Mouse (Mus musculus) midbrain, embryonic 14.5 days (tissue): ENCODE data around the gene Olfr523. TPM values are rescaled to one million over a fixed set of nuclear protein-coding genes. Genes with fewer than 3 reads are reported as not detected.

Experiments
- ATAC-seq: fragments of 200-750 bp; cut with Nextera tagmentation; 2 replicates; pipeline ENCODE4 v1.8.0; 2017; ENCODE audit warnings: moderate number of reproducible peaks, moderate library complexity; ENCODE audit not compliant: low FRiP score, low TSS enrichment
- DNase-seq: peaks from one replicate; pipeline ENCODE4 v3.0.0-alpha.2; 2015
- H3K27ac ChIP-seq: fragments of 300-500 bp; sonication (generic); replicated peaks from 2 replicates; pipeline ENCODE4 v1.5.1; 2014; ENCODE audit warnings: mild to moderate bottlenecking, low read depth, low read length, moderate library complexity
- H3K27me3 ChIP-seq: fragments of 300-500 bp; sonication (generic); 2 replicates; pipeline ENCODE4 v1.6.1; 2014; ENCODE audit warnings: low read length, control low read depth, mixed read lengths; ENCODE audit not compliant: control insufficient read depth, insufficient read depth
- H3K36me3 ChIP-seq: fragments of 300-500 bp; sonication (generic); 2 replicates; pipeline ENCODE4 v1.6.1; 2014; ENCODE audit warnings: low read length, control low read depth; ENCODE audit not compliant: control insufficient read depth, insufficient read depth
- H3K4me1 ChIP-seq: fragments of 300-500 bp; sonication (generic); 2 replicates; pipeline ENCODE4 v1.6.1; 2014; ENCODE audit warnings: mild to moderate bottlenecking, antibody characterized with exemption, low read length, control low read depth; ENCODE audit not compliant: control insufficient read depth, insufficient read depth
- H3K4me2 ChIP-seq: fragments of 300-500 bp; sonication (generic); 2 replicates; pipeline ENCODE4 v1.6.1; 2014; ENCODE audit warnings: mild to moderate bottlenecking, low read length, moderate library complexity
- H3K4me3 ChIP-seq: fragments of 300-500 bp; sonication (generic); replicated peaks from 2 replicates; pipeline ENCODE4 v1.5.1; 2014; ENCODE audit warnings: low read depth, low read length
- H3K9ac ChIP-seq: fragments of 300-500 bp; sonication (generic); replicated peaks from 2 replicates; pipeline ENCODE4 v1.6.1; 2014; ENCODE audit warnings: mild to moderate bottlenecking, low read length, moderate library complexity
- H3K9me3 ChIP-seq: fragments of 300-500 bp; sonication (generic); 2 replicates; pipeline ENCODE4 v1.6.1; 2016; ENCODE audit warnings: low read length, control low read depth, mixed read lengths; ENCODE audit not compliant: control insufficient read depth
- WGBS: fragments of 180-500 bp; shearing (Covaris S2); extraction: QIAGEN DNeasy Blood & Tissue Kit; methylation state at CpG from one replicate; pipeline ENCODE4 v1.1.7; 2014; 5-methylcytosine and 5-hydroxymethylcytosine counted together
- polyA plus RNA-seq: library from polyadenylated mRNA; unstranded; fragments of >200 nt; fragmentation: Nextera tagmentation; extraction: Ambion mirVana; gene quantifications from 2 replicates; pipeline ENCODE4 v1.2.1, GENCODE M21; 2014

The Olfr523 gene
- polyA plus RNA-seq, 1 experiment from 2014 or later = not detected

DNA sequence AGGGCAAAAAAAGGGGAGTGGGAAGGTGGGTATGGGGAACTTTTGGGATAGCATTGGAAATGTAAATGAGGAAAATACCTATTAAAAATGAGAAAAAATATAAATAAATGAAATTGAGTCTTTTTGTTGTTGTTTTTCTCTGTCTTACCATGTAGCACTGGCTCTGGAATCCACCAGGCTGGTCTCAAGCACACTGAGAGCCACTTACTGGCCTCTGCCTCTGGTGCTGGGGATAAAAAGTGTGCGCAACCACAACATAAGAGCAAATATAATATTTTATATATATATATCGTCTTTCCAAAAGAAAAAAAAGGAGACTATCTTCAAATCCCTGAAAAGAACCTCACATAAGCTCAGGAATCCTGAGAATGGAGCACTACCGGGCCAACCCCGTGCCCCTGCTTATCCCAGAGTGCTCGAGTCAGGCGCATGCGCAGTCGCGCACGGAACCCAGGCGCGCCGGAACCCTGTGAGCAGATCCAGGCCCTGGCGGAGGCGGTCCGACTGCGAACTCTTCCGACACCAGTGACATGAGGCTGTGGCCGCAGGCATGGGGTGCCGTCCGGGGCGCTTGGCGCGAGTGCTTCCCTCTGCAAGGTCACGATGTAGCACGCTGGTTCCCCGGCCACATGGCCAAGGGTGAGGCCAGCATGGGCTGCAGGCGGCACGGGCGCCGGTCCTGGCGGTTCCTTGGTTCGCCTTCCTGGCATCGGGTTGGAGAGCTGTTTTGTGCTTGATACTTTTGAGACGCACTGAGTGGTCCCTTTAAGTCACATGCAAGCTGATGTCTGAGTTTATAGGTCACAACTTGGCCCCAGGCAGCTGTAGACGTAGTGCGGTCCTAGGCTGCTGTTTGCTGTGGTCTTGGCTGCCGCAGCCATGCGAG, 35.6 kb upstream of the Olfr523 start, which contains the start of gene Mtg1:
Mtg1 (plus strand) TSS at position 430 of the 886 bp plus-strand sequence.
- DNase-seq (peak; percentile 98), ATAC-seq (peak; percentile 97)
- Histone ChIP-seq H3K9ac (peak within 1 kb of the TSS; percentile 78), H3K27me3 (no peaks in the 10 kb centered on the region), H3K36me3 (no peaks in the 10 kb centered on the region), H3K9me3 (no peaks in the 10 kb centered on the region), H3K4me3 (peak within 1 kb of the TSS; percentile 73), H3K27ac (peak within 1 kb of the TSS; percentile 80), H3K4me2 (peak within 1 kb of the TSS; percentile 92), H3K4me1 (0 out of 2 replicates have a peak, but pooled peaks cover 4% of the 10 kb centered on the region)
- WGBS = 1% methylated on average over 39 of the region's 39 CpGs

DNA sequence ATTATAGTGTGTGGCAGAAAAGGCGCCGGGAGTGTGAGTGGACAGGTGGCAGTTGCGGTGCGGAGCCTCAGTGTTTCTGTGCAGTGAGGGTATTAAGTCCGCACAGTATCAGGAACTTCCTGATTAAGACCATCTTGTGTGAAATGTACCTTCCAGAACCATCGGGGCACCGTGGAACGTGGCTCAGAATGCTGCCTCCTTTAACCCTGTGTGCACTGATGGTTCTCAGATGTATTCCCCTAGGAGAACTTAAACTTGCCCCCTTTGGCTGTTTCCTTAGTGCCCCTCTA, 35.1 kb upstream of the Olfr523 start:
- ATAC-seq = no peak
- WGBS = under 1% methylated on average over 8 of the region's 8 CpGs
- no peaks in the 10 kb centered on the region for H3K27me3 ChIP-seq
- H3K4me3 ChIP-seq = peak overlapping the region; percentile 73
- no peaks in the 10 kb centered on the region for H3K9me3 ChIP-seq
- peak overlapping the region; percentile 78 for H3K9ac ChIP-seq
- H3K27ac ChIP-seq = peak overlapping the region; percentile 80
- 0 out of 2 replicates have a peak, but pooled peaks cover 4% of the 10 kb centered on the region for H3K4me1 ChIP-seq
- no peaks in the 10 kb centered on the region for H3K36me3 ChIP-seq
- peak overlapping the region; percentile 92 for H3K4me2 ChIP-seq
- no peak for DNase-seq

DNA sequence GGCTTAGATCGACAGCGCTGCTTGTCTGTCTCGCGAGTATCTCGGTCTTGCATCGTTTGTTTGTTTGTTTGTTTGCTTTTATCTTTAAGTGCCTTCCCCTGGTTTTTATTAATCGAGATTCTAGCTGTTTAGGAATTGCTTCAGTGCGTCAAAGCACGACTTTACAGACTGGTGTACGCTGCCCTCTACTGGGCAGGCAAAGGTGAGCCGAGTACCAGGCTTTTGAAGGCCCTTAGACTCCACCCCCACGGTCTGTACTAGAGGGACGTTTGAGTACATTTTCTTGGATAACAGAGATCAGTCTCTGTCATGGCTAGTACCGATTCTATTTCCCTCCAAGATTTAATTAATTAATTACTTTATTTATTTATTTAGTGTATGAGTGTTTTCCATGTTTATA, 31.7 kb upstream of the Olfr523 start:
- WGBS = 5% methylated on average over 14 of the region's 14 CpGs
- ATAC-seq = no peak

DNA sequence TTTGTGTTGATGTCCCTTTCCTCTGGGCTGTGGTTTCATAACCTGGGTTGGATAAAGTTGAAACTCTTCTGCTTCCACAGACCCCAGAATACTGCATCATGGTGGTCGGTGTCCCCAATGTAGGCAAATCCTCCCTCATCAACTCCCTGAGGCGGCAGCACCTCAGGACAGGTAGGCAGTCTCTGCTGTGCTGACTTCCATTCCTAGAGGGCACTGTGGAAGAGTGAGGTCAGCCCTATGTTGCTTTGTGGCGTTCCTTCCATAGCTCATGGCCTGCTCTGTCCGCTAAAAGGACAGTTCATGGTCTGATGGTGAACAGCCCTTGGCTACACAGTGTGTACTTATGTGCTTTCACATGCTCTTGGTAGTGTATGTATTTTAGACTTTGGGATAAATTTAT, 28.5 kb upstream of the Olfr523 start:
- Histone ChIP-seq H3K27ac (no peak overlapping the region), H3K36me3 (peaks cover 6% of the 10 kb centered on the region), H3K4me2 (no peak overlapping the region), H3K4me3 (no peak overlapping the region), H3K9me3 (no peaks in the 10 kb centered on the region), H3K9ac (no peak overlapping the region), H3K4me1 (no peaks in the 10 kb centered on the region), H3K27me3 (no peaks in the 10 kb centered on the region)
- WGBS = 88% methylated on average over 4 of the region's 4 CpGs
- ATAC-seq (no peak), DNase-seq (no peak)

More for the DNA sequence above, 31.7 kb upstream of the Olfr523 start:
- peak; percentile 82 for DNase-seq
- 0 out of 2 replicates have a peak, but pooled peaks cover 4% of the 10 kb centered on the region for H3K4me1 ChIP-seq
- no peaks in the 10 kb centered on the region for H3K9me3 ChIP-seq
- H3K4me2 ChIP-seq = no peak overlapping the region
- H3K27ac ChIP-seq = no peak overlapping the region
- H3K9ac ChIP-seq = no peak overlapping the region
- H3K4me3 ChIP-seq = no peak overlapping the region
- H3K27me3 ChIP-seq = no peaks in the 10 kb centered on the region
- H3K36me3 ChIP-seq = no peaks in the 10 kb centered on the region

DNA sequence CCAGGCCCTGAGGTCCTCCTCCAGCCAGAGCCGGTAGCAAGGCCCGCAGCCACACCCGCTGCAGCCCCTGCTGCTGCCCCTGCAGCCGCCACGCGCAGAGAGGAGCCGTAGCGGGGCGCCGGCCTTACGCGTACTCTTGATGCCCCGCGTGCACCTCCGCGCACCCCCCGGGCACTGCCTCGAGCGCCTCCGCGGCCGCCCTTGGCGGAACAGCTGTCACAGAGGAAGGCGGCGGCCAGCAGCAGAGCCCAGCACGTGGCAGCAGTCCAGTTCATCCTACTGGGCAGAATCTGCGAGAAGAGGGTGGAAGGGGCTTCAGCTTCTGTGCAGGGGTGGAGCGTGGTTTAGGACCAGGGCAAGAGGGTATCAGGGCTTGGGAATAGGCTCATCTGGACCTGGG, 19.6 kb upstream of the Olfr523 start:
- Histone ChIP-seq H3K9ac (peak overlapping the region; percentile 73), H3K4me2 (peak overlapping the region; percentile 68), H3K4me3 (peak overlapping the region; percentile 46), H3K4me1 (peaks cover 12% of the 10 kb centered on the region), H3K27ac (peak overlapping the region; percentile 79; the same call in 1 of the 2 replicates), H3K36me3 (peaks cover 6% of the 10 kb centered on the region; the same call in 1 of the 2 replicates), H3K9me3 (no peaks in the 10 kb centered on the region), H3K27me3 (no peaks in the 10 kb centered on the region)
- 5% methylated on average over 28 of the region's 28 CpGs for WGBS
- ATAC-seq = peak; percentile 53; the same call in 1 of the 2 replicates
- DNase-seq = peak; percentile 71

DNA sequence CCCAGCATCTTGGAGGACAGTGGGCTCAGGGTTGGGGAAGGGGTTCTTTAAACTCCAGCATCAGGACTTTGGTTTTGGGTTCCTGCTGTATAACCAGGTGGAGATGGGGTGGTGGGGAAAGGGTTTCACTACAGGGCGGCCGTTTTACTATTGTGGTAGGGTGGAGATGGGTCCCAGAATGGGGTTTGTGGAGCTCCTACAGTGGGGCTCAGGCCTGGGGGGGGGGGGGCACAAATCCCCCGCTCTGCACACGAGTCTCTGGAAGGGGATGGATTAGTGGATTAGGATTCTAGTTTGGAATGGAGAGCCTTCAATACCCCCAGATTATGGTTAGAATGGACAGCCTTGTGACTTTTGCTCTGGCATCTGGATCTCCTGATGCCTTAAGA, 19.2 kb upstream of the Olfr523 start:
- Histone ChIP-seq H3K9ac (peak overlapping the region; percentile 73), H3K27me3 (no peaks in the 10 kb centered on the region), H3K27ac (peak overlapping the region; percentile 79), H3K4me3 (peak overlapping the region; percentile 46), H3K4me2 (peak overlapping the region; percentile 68), H3K9me3 (no peaks in the 10 kb centered on the region), H3K36me3 (peaks cover 6% of the 10 kb centered on the region; the same call in 1 of the 2 replicates), H3K4me1 (peaks cover 12% of the 10 kb centered on the region)
- WGBS = 19% methylated on average over 4 of the region's 4 CpGs
- DNase-seq (no peak), ATAC-seq (0 out of 2 replicates have a peak, but pooled peaks have one; percentile 3)

DNA sequence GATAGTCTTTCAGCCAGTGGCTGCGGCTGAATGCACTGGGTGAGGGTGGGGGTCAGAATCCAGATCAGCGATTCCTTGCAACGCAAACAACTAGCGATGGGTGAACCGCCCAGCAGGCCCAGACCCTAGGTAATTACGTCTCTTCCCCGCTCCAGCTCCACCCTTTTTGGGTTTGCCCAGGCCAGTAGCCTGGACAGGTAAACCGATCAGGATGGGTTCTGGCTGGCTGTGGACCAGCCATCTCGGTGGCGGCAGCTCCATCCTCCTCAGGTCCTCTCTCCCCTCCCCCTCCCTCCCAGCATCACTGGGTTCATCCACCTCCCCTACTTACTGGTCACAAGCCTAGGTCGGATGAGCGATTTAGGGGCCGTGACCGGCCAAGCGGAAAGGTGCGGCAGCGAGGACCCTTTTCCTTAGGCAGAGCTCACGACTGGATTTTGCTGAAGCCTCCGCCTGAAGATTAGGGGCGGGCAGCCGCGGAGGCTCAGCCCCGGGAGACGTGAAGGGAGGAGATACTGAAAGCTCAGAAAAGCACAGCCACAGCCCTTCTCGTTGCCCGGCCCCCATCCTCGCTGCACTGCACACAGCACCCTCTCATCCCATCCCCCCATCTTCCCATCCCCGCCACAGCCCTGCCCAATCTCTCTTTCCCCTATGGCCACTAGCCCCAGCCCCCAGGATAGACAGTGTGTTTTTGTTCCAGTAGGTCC, 18.6 kb upstream of the Olfr523 start, which contains the start of gene Sprn:
Sprn (minus strand) TSS at position 660 of the 710 bp plus-strand sequence.
- peak within 1 kb of the TSS; percentile 68 for H3K4me2 ChIP-seq
- H3K4me1 ChIP-seq = peaks cover 12% of the 10 kb centered on the region
- peak; percentile 79 for DNase-seq
- H3K36me3 ChIP-seq = peaks cover 6% of the 10 kb centered on the region; the same call in 1 of the 2 replicates
- peak within 1 kb of the TSS; percentile 46 for H3K4me3 ChIP-seq
- whole genome bisulfite sequencing = 1% methylated on average over 28 of the region's 28 CpGs
- H3K9ac ChIP-seq = peak within 1 kb of the TSS; percentile 73
- ATAC-seq = peak; percentile 59
- H3K27me3 ChIP-seq = no peaks in the 10 kb centered on the region
- no peaks in the 10 kb centered on the region for H3K9me3 ChIP-seq
- H3K27ac ChIP-seq = peak within 1 kb of the TSS; percentile 79

DNA sequence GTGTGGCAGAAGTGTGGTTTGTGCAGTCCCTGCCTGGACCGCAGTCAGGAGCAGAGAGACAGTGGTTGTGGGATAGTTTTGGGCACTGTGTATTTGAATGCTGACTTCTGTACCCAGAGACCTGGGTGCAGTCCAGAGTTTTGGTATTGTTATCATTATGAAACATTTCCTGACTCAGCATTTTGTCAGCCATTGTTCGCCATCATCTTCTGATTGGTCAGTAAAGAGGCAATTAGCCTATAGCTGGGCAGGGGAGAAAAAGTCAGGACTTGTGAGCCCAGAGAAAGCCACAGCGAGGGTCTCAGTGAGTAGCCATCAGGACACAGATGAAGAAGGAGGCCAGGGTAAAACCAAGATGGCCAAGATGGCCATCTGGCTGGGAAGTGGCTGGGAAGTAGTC, 12.7 kb upstream of the Olfr523 start:
- no peaks in the 10 kb centered on the region for H3K36me3 ChIP-seq
- DNase-seq (no peak), ATAC-seq (no peak)
- H3K27ac ChIP-seq = no peak overlapping the region
- H3K27me3 ChIP-seq = no peaks in the 10 kb centered on the region
- no peak overlapping the region for H3K4me2 ChIP-seq
- H3K9me3 ChIP-seq = no peaks in the 10 kb centered on the region
- 82% methylated on average over 3 of the region's 3 CpGs for WGBS
- no peaks in the 10 kb centered on the region for H3K4me1 ChIP-seq
- no peak overlapping the region for H3K9ac ChIP-seq
- no peak overlapping the region for H3K4me3 ChIP-seq
